Mouse (Mus musculus) forebrain, embryonic 16.5 days (tissue): ENCODE measurements around the gene Olfr576. TPM values are rescaled to one million over a fixed set of nuclear protein-coding genes. Genes with fewer than 3 reads are reported as not detected.
A peak's percentile ranks its signal among the peaks of the same experiment; 100 is the strongest.

Source experiments
- ATAC-seq: fragments of 200-750 bp; cut with Nextera tagmentation; 2 replicates; pipeline ENCODE4 v1.8.0; 2017; ENCODE audit warnings: mild to moderate bottlenecking, moderate library complexity
- H3K27ac ChIP-seq: fragments of 300-500 bp; sonication (generic); 2 replicates; pipeline ENCODE4 v1.5.1; 2014; ENCODE audit warnings: low read length, control low read depth
- H3K27me3 ChIP-seq: fragments of 300-500 bp; sonication (generic); replicated peaks from 2 replicates; pipeline ENCODE4 v1.6.1; 2014; ENCODE audit warnings: low read length; ENCODE audit not compliant: control insufficient read depth, insufficient read depth
- H3K36me3 ChIP-seq: fragments of 300-500 bp; sonication (generic); 2 replicates; pipeline ENCODE4 v1.6.1; 2014; ENCODE audit not compliant: control insufficient read depth, insufficient read depth
- H3K4me1 ChIP-seq: fragments of 300-500 bp; sonication (generic); replicated peaks from 2 replicates; pipeline ENCODE4 v1.6.1; 2014; ENCODE audit warnings: low read length; ENCODE audit not compliant: control insufficient read depth, insufficient read depth
- H3K4me2 ChIP-seq: fragments of 300-500 bp; sonication (generic); 2 replicates; pipeline ENCODE4 v1.6.1; 2014; ENCODE audit warnings: mild to moderate bottlenecking, low read length, control low read depth
- H3K4me3 ChIP-seq: fragments of 300-500 bp; sonication (generic); replicated peaks from 2 replicates; pipeline ENCODE4 v1.5.1; 2014; ENCODE audit warnings: mild to moderate bottlenecking, low read length, control low read depth
- H3K9ac ChIP-seq: fragments of 300-500 bp; sonication (generic); replicated peaks from 2 replicates; pipeline ENCODE4 v1.6.1; 2014; ENCODE audit warnings: low read depth, low read length, control low read depth
- H3K9me3 ChIP-seq: fragments of 300-500 bp; sonication (generic); 2 replicates; pipeline ENCODE4 v1.6.1; 2016; ENCODE audit warnings: low read length; ENCODE audit not compliant: control insufficient read depth
- WGBS: fragments of 180-500 bp; shearing (Covaris S2); extraction: QIAGEN DNeasy Blood & Tissue Kit; methylation state at CpG from one replicate; pipeline ENCODE4 v1.1.7; 2014; 5-methylcytosine and 5-hydroxymethylcytosine counted together
- polyA plus RNA-seq: library from polyadenylated mRNA; unstranded; fragments of >200 nt; fragmentation: Nextera tagmentation; extraction: Ambion mirVana; gene quantifications from 2 replicates; pipeline ENCODE4 v1.2.1, GENCODE M21; 2015

Gene Olfr576
- not detected in 2 replicates for polyA plus RNA-seq

- no peak within 1 kb of the TSS for H3K4me3 ChIP-seq
- ATAC-seq, result no peak
- no peaks in the 10 kb centered on the region for H3K4me1 ChIP-seq
- no peaks in the 10 kb centered on the region for H3K36me3 ChIP-seq
- no peak within 1 kb of the TSS for H3K9ac ChIP-seq
- H3K9me3 ChIP-seq, result no peaks in the 10 kb centered on the region
- H3K27ac ChIP-seq, result no peak within 1 kb of the TSS
- no peak within 1 kb of the TSS for H3K4me2 ChIP-seq
- H3K27me3 ChIP-seq, result no peaks in the 10 kb centered on the region
- WGBS, result 76% methylated on average over 2 of the region's 2 CpGs
Measured at GRCm38 (mm10) chr7:102962360-102962759, at the start of gene Olfr576. Olfr576 (plus strand) TSS chr7:102962660.

- 40% methylated on average over 1 of the region's 1 CpGs for WGBS
- H3K4me1 ChIP-seq, result no peaks in the 10 kb centered on the region
Measured at GRCm38 (mm10) chr7:102915261-102915660, 47.2 kb upstream of the Olfr576 start.

GRCm38 (mm10) chr7:102916405-102916804 lies 46.1 kb upstream of the Olfr576 start:
- no peak overlapping the region for H3K4me3 ChIP-seq
- no peaks in the 10 kb centered on the region for H3K36me3 ChIP-seq
- no peaks in the 10 kb centered on the region for H3K9me3 ChIP-seq
- no peak overlapping the region for H3K27ac ChIP-seq
- no peaks in the 10 kb centered on the region for H3K4me1 ChIP-seq
- WGBS, result 84% methylated on average over 5 of the region's 5 CpGs
- H3K27me3 ChIP-seq, result no peaks in the 10 kb centered on the region
- no peak overlapping the region for H3K9ac ChIP-seq
- ATAC-seq, result no peak
- no peak overlapping the region for H3K4me2 ChIP-seq

More at GRCm38 (mm10) chr7:102915261-102915660, 47.2 kb upstream of the Olfr576 start:
- ATAC-seq, result no peak
- Histone ChIP-seq H3K9ac (no peak overlapping the region), H3K4me3 (no peak overlapping the region), H3K9me3 (no peaks in the 10 kb centered on the region), H3K4me2 (no peak overlapping the region), H3K36me3 (no peaks in the 10 kb centered on the region), H3K27ac (no peak overlapping the region), H3K27me3 (no peaks in the 10 kb centered on the region)

- Histone ChIP-seq H3K4me3 (no peak within 1 kb of the TSS), H3K27ac (no peak within 1 kb of the TSS), H3K27me3 (no peaks in the 10 kb centered on the region), H3K4me2 (no peak within 1 kb of the TSS), H3K9ac (no peak within 1 kb of the TSS), H3K4me1 (no peaks in the 10 kb centered on the region), H3K9me3 (no peaks in the 10 kb centered on the region), H3K36me3 (no peaks in the 10 kb centered on the region)
- ATAC-seq, result no peak
- WGBS, result 65% methylated on average over 4 of the region's 4 CpGs
Measured at GRCm38 (mm10) chr7:102917032-102917875, 45.2 kb upstream of the Olfr576 start, which contains the start of gene Olfr571. Olfr571 (minus strand) TSS chr7:102917536.

GRCm38 (mm10) chr7:102919632-102920031 lies 42.8 kb upstream of the Olfr576 start:
- H3K36me3 ChIP-seq, result no peaks in the 10 kb centered on the region
- H3K4me2 ChIP-seq, result no peak overlapping the region
- H3K27ac ChIP-seq, result no peak overlapping the region
- WGBS, result 19% methylated on average over 1 of the region's 1 CpGs
- no peaks in the 10 kb centered on the region for H3K27me3 ChIP-seq
- no peaks in the 10 kb centered on the region for H3K9me3 ChIP-seq
- ATAC-seq, result peak; percentile 70; the same call in 1 of the 2 replicates
- H3K4me1 ChIP-seq, result no peaks in the 10 kb centered on the region
- H3K4me3 ChIP-seq, result no peak overlapping the region
- H3K9ac ChIP-seq, result no peak overlapping the region

- no peak within 1 kb of the TSS for H3K27ac ChIP-seq
- no peaks in the 10 kb centered on the region for H3K9me3 ChIP-seq
- no peak within 1 kb of the TSS for H3K4me3 ChIP-seq
- H3K27me3 ChIP-seq, result no peaks in the 10 kb centered on the region
- WGBS, result 76% methylated on average over 1 of the region's 1 CpGs
- H3K4me2 ChIP-seq, result no peak within 1 kb of the TSS
- H3K4me1 ChIP-seq, result no peaks in the 10 kb centered on the region
- no peaks in the 10 kb centered on the region for H3K36me3 ChIP-seq
- ATAC-seq, result no peak
- no peak within 1 kb of the TSS for H3K9ac ChIP-seq
Measured at GRCm38 (mm10) chr7:102924109-102924508, 38.4 kb upstream of the Olfr576 start, which contains the start of gene Olfr572. Olfr572 (plus strand) TSS chr7:102924409.

- no peaks in the 10 kb centered on the region for H3K27me3 ChIP-seq
- H3K9ac ChIP-seq, result no peak overlapping the region
- no peaks in the 10 kb centered on the region for H3K36me3 ChIP-seq
- H3K9me3 ChIP-seq, result no peaks in the 10 kb centered on the region
- no peaks in the 10 kb centered on the region for H3K4me1 ChIP-seq
- no peak overlapping the region for H3K27ac ChIP-seq
- WGBS, result 74% methylated on average over 3 of the region's 3 CpGs
- no peak for ATAC-seq
- H3K4me3 ChIP-seq, result no peak overlapping the region
- no peak overlapping the region for H3K4me2 ChIP-seq
Measured at GRCm38 (mm10) chr7:102927105-102927504, 35.4 kb upstream of the Olfr576 start.

- ATAC-seq, result no peak
- Histone ChIP-seq H3K27me3 (no peaks in the 10 kb centered on the region), H3K9ac (no peak within 1 kb of the TSS)
Measured at GRCm38 (mm10) chr7:102942475-102942874, 20.0 kb upstream of the Olfr576 start, which contains the start of gene Olfr573-ps1. Olfr573-ps1 (minus strand) TSS chr7:102942575.

GRCm38 (mm10) chr7:102943417-102943816 lies 19.0 kb upstream of the Olfr576 start:
- H3K27ac ChIP-seq, result no peak overlapping the region
- 100% methylated on average over 1 of the region's 1 CpGs for WGBS
- H3K36me3 ChIP-seq, result no peaks in the 10 kb centered on the region
- H3K4me2 ChIP-seq, result no peak overlapping the region
- H3K27me3 ChIP-seq, result no peaks in the 10 kb centered on the region
- ATAC-seq, result no peak
- H3K9me3 ChIP-seq, result no peaks in the 10 kb centered on the region
- no peaks in the 10 kb centered on the region for H3K4me1 ChIP-seq
- no peak overlapping the region for H3K9ac ChIP-seq
- H3K4me3 ChIP-seq, result no peak overlapping the region

More at GRCm38 (mm10) chr7:102942475-102942874, 20.0 kb upstream of the Olfr576 start, which contains the start of gene Olfr573-ps1:
- Histone ChIP-seq H3K27ac (no peak within 1 kb of the TSS), H3K9me3 (no peaks in the 10 kb centered on the region), H3K4me3 (no peak within 1 kb of the TSS), H3K4me2 (no peak within 1 kb of the TSS), H3K4me1 (no peaks in the 10 kb centered on the region), H3K36me3 (no peaks in the 10 kb centered on the region)
- WGBS, result 95% methylated on average over 2 of the region's 2 CpGs
